Mouse (Mus musculus): ENCODE data around the gene Zbp1. TPM values are rescaled to one million over a fixed set of nuclear protein-coding genes. Genes with fewer than 3 reads are reported as not detected.
A peak's percentile ranks its signal among the peaks of the same experiment; 100 is the strongest.

Zbp1 gene
- polyA plus RNA-seq, 1 experiment from 2014 or later, result not detected

- no peaks in the 10 kb centered on the region for H3K9me3 ChIP-seq (ENCODE audit: control insufficient read depth, low read length)
- WGBS, result 10% methylated on average over 12 of the region's 12 CpGs
- no peak overlapping the region for H3K9ac ChIP-seq (ENCODE audit: low read length)
- peak; percentile 77 for ATAC-seq (replicated peaks; ENCODE audit: low FRiP score)
- H3K4me2 ChIP-seq (ENCODE audit: low read depth, low read length, severe bottlenecking), result 0 out of 2 replicates have a peak overlapping the region, but pooled peaks have one; percentile 11
- H3K4me3 ChIP-seq (ENCODE audit: low read depth, low read length), result no peak overlapping the region
- peak; percentile 77 for DNase-seq (ENCODE audit: low spot score)
- H3K27me3 ChIP-seq (ENCODE audit: control insufficient read depth, insufficient read depth, low read length), result peaks cover 2% of the 10 kb centered on the region
- H3K4me1 ChIP-seq (replicated peaks; ENCODE audit: control insufficient read depth, insufficient read depth, low read length), result peaks cover 33% of the 10 kb centered on the region
- no peak overlapping the region for H3K27ac ChIP-seq (ENCODE audit: low read depth, low read length)
- no peaks in the 10 kb centered on the region for H3K36me3 ChIP-seq (ENCODE audit: control insufficient read depth, insufficient read depth, low read length)
Measured at GRCm38 (mm10) chr2:173242874-173243273, 24.2 kb upstream of the Zbp1 start.

- Histone ChIP-seq H3K27ac (ENCODE audit: low read depth, low read length) (no peak overlapping the region), H3K4me1 (replicated peaks; ENCODE audit: control insufficient read depth, insufficient read depth, low read length) (peaks cover 44% of the 10 kb centered on the region), H3K27me3 (ENCODE audit: control insufficient read depth, insufficient read depth, low read length) (peaks cover 2% of the 10 kb centered on the region), H3K9ac (ENCODE audit: low read length) (no peak overlapping the region), H3K4me3 (ENCODE audit: low read depth, low read length) (no peak overlapping the region), H3K36me3 (ENCODE audit: control insufficient read depth, insufficient read depth, low read length) (no peaks in the 10 kb centered on the region), H3K4me2 (ENCODE audit: low read depth, low read length, severe bottlenecking) (no peak overlapping the region), H3K9me3 (ENCODE audit: control insufficient read depth, low read length) (no peaks in the 10 kb centered on the region)
- DNase-seq (ENCODE audit: low spot score), result no peak
- 22% methylated on average over 9 of the region's 9 CpGs for WGBS
- no peak for ATAC-seq (replicated peaks; ENCODE audit: low FRiP score)
Measured at GRCm38 (mm10) chr2:173240738-173241137, 22.0 kb upstream of the Zbp1 start.

GRCm38 (mm10) chr2:173238522-173238921, 19.8 kb upstream of the Zbp1 start:
- DNase-seq (ENCODE audit: low spot score), result no peak
- Histone ChIP-seq H3K4me1 (replicated peaks; ENCODE audit: control insufficient read depth, insufficient read depth, low read length) (peaks cover 43% of the 10 kb centered on the region), H3K9ac (ENCODE audit: low read length) (no peak overlapping the region), H3K9me3 (ENCODE audit: control insufficient read depth, low read length) (no peaks in the 10 kb centered on the region), H3K27me3 (ENCODE audit: control insufficient read depth, insufficient read depth, low read length) (peaks cover 2% of the 10 kb centered on the region), H3K36me3 (ENCODE audit: control insufficient read depth, insufficient read depth, low read length) (no peaks in the 10 kb centered on the region), H3K4me2 (ENCODE audit: low read depth, low read length, severe bottlenecking) (0 out of 2 replicates have a peak overlapping the region, but pooled peaks have one; percentile 26), H3K4me3 (ENCODE audit: low read depth, low read length) (no peak overlapping the region), H3K27ac (ENCODE audit: low read depth, low read length) (0 out of 2 replicates have a peak overlapping the region, but pooled peaks have one; percentile 41)
- WGBS, result 5% methylated on average over 14 of the region's 14 CpGs
- no peak for ATAC-seq (replicated peaks; ENCODE audit: low FRiP score)

GRCm38 (mm10) chr2:173235435-173236332, 17.0 kb upstream of the Zbp1 start:
- 67% methylated on average over 8 of the region's 8 CpGs for WGBS
- Histone ChIP-seq H3K4me3 (ENCODE audit: low read depth, low read length) (no peak overlapping the region), H3K27ac (ENCODE audit: low read depth, low read length) (no peak overlapping the region), H3K27me3 (ENCODE audit: control insufficient read depth, insufficient read depth, low read length) (no peaks in the 10 kb centered on the region; the same call in 1 of the 2 replicates), H3K4me2 (ENCODE audit: low read depth, low read length, severe bottlenecking) (no peak overlapping the region), H3K9ac (ENCODE audit: low read length) (no peak overlapping the region), H3K9me3 (ENCODE audit: control insufficient read depth, low read length) (no peaks in the 10 kb centered on the region), H3K4me1 (replicated peaks; ENCODE audit: control insufficient read depth, insufficient read depth, low read length) (peaks cover 31% of the 10 kb centered on the region), H3K36me3 (ENCODE audit: control insufficient read depth, insufficient read depth, low read length) (no peaks in the 10 kb centered on the region)
- DNase-seq (ENCODE audit: low spot score) (no peak), ATAC-seq (replicated peaks; ENCODE audit: low FRiP score) (no peak)

GRCm38 (mm10) chr2:173232766-173233099, 14.0 kb upstream of the Zbp1 start:
- WGBS, result 72% methylated on average over 8 of the region's 8 CpGs
- ATAC-seq (replicated peaks; ENCODE audit: low FRiP score), result no peak
- Histone ChIP-seq H3K9ac (ENCODE audit: low read length) (no peak overlapping the region), H3K27ac (ENCODE audit: low read depth, low read length) (no peak overlapping the region), H3K27me3 (ENCODE audit: control insufficient read depth, insufficient read depth, low read length) (no peaks in the 10 kb centered on the region), H3K4me3 (ENCODE audit: low read depth, low read length) (no peak overlapping the region), H3K36me3 (ENCODE audit: control insufficient read depth, insufficient read depth, low read length) (no peaks in the 10 kb centered on the region; the same call in 1 of the 2 replicates), H3K4me2 (ENCODE audit: low read depth, low read length, severe bottlenecking) (no peak overlapping the region), H3K9me3 (ENCODE audit: control insufficient read depth, low read length) (no peaks in the 10 kb centered on the region), H3K4me1 (replicated peaks; ENCODE audit: control insufficient read depth, insufficient read depth, low read length) (peaks cover 16% of the 10 kb centered on the region; the same call in 1 of the 2 replicates)
- DNase-seq (ENCODE audit: low spot score), result no peak

- Histone ChIP-seq H3K9ac (ENCODE audit: low read length) (no peak overlapping the region), H3K4me3 (ENCODE audit: low read depth, low read length) (no peak overlapping the region), H3K36me3 (ENCODE audit: control insufficient read depth, insufficient read depth, low read length) (no peaks in the 10 kb centered on the region; the same call in 1 of the 2 replicates), H3K9me3 (ENCODE audit: control insufficient read depth, low read length) (no peaks in the 10 kb centered on the region), H3K4me1 (replicated peaks; ENCODE audit: control insufficient read depth, insufficient read depth, low read length) (peaks cover 13% of the 10 kb centered on the region; the same call in 1 of the 2 replicates), H3K27me3 (ENCODE audit: control insufficient read depth, insufficient read depth, low read length) (no peaks in the 10 kb centered on the region), H3K27ac (ENCODE audit: low read depth, low read length) (no peak overlapping the region), H3K4me2 (ENCODE audit: low read depth, low read length, severe bottlenecking) (no peak overlapping the region)
- 82% methylated on average over 22 of the region's 22 CpGs for WGBS
- DNase-seq (ENCODE audit: low spot score), result no peak
- ATAC-seq (replicated peaks; ENCODE audit: low FRiP score), result no peak
Measured at GRCm38 (mm10) chr2:173232065-173232765, 13.5 kb upstream of the Zbp1 start.

- H3K4me3 ChIP-seq (ENCODE audit: low read depth, low read length), result no peak overlapping the region
- H3K36me3 ChIP-seq (ENCODE audit: control insufficient read depth, insufficient read depth, low read length), result no peaks in the 10 kb centered on the region; the same call in 1 of the 2 replicates
- no peaks in the 10 kb centered on the region for H3K9me3 ChIP-seq (ENCODE audit: control insufficient read depth, low read length)
- H3K4me2 ChIP-seq (ENCODE audit: low read depth, low read length, severe bottlenecking), result peak overlapping the region; percentile 31; the same call in 1 of the 2 replicates
- H3K27ac ChIP-seq (ENCODE audit: low read depth, low read length), result no peak overlapping the region
- ATAC-seq (replicated peaks; ENCODE audit: low FRiP score) (peak; percentile 86), DNase-seq (ENCODE audit: low spot score) (peak; percentile 96)
- H3K27me3 ChIP-seq (ENCODE audit: control insufficient read depth, insufficient read depth, low read length), result no peaks in the 10 kb centered on the region
- 3% methylated on average over 10 of the region's 10 CpGs for WGBS
- 0 out of 2 replicates have a peak, but pooled peaks cover 3% of the 10 kb centered on the region for H3K4me1 ChIP-seq (replicated peaks; ENCODE audit: control insufficient read depth, insufficient read depth, low read length)
- H3K9ac ChIP-seq (ENCODE audit: low read length), result 0 out of 2 replicates have a peak overlapping the region, but pooled peaks have one; percentile 6
Measured at GRCm38 (mm10) chr2:173229578-173230224, 11.0 kb upstream of the Zbp1 start.

GRCm38 (mm10) chr2:173228567-173228966, 9.8 kb upstream of the Zbp1 start:
- H3K4me2 ChIP-seq (ENCODE audit: low read depth, low read length, severe bottlenecking), result no peak overlapping the region
- no peaks in the 10 kb centered on the region for H3K27me3 ChIP-seq (ENCODE audit: control insufficient read depth, insufficient read depth, low read length)
- 0 out of 2 replicates have a peak, but pooled peaks cover 3% of the 10 kb centered on the region for H3K4me1 ChIP-seq (replicated peaks; ENCODE audit: control insufficient read depth, insufficient read depth, low read length)
- no peak overlapping the region for H3K4me3 ChIP-seq (ENCODE audit: low read depth, low read length)
- DNase-seq (ENCODE audit: low spot score), result no peak
- H3K9ac ChIP-seq (ENCODE audit: low read length), result no peak overlapping the region
- no peak for ATAC-seq (replicated peaks; ENCODE audit: low FRiP score)
- H3K27ac ChIP-seq (ENCODE audit: low read depth, low read length), result no peak overlapping the region
- WGBS, result 87% methylated on average over 8 of the region's 8 CpGs
- H3K9me3 ChIP-seq (ENCODE audit: control insufficient read depth, low read length), result no peaks in the 10 kb centered on the region
- no peaks in the 10 kb centered on the region; the same call in 1 of the 2 replicates for H3K36me3 ChIP-seq (ENCODE audit: control insufficient read depth, insufficient read depth, low read length)

Data from forebrain, embryonic 11.5 days (tissue).